Mouse (Mus musculus) right cerebral cortex, postnatal 25 days (tissue): ENCODE data around the gene Rpap1.

Source experiments
- DNase-seq: peaks from one replicate; pipeline ENCODE4 v3.0.0; 2022

The Rpap1 gene

GRCm38 (mm10) chr2:119798246-119798927, 11.1 kb upstream of the Rpap1 start:
- peak; percentile 45 for DNase-seq

GRCm38 (mm10) chr2:119797279-119797783, 10.0 kb upstream of the Rpap1 start, which contains the start of gene Tyro3:
Gene Tyro3, plus strand, starts transcription at chr2:119797733.
- peak; percentile 51 for DNase-seq

GRCm38 (mm10) chr2:119789996-119790395, 2.7 kb upstream of the Rpap1 start:
- DNase-seq = no peak

GRCm38 (mm10) chr2:119767246-119767645, 20.1 kb downstream of the Rpap1 start:
- no peak for DNase-seq

- no peak for DNase-seq
Measured at GRCm38 (mm10) chr2:119763924-119764323, 23.4 kb downstream of the Rpap1 start.

GRCm38 (mm10) chr2:119762276-119762675, 25.1 kb downstream of the Rpap1 start:
- DNase-seq = no peak

GRCm38 (mm10) chr2:119760251-119760650, 27.1 kb downstream of the Rpap1 start, which contains the start of gene Ltk:
Gene Ltk, minus strand, starts transcription at chr2:119760431.
- DNase-seq = no peak

- no peak for DNase-seq
Measured at GRCm38 (mm10) chr2:119758844-119759835, 28.2 kb downstream of the Rpap1 start.

GRCm38 (mm10) chr2:119758101-119758843, 29.1 kb downstream of the Rpap1 start:
- DNase-seq = peak; percentile 55

GRCm38 (mm10) chr2:119757601-119758100, 29.7 kb downstream of the Rpap1 start:
- no peak for DNase-seq

GRCm38 (mm10) chr2:119749260-119749659, 38.1 kb downstream of the Rpap1 start:
- DNase-seq = no peak

- DNase-seq = peak; percentile 67
Measured at GRCm38 (mm10) chr2:119747554-119747953, 39.8 kb downstream of the Rpap1 start.

- DNase-seq = no peak
Measured at GRCm38 (mm10) chr2:119745281-119745680, 42.1 kb downstream of the Rpap1 start.

GRCm38 (mm10) chr2:119744163-119745111, 42.9 kb downstream of the Rpap1 start:
- no peak for DNase-seq

GRCm38 (mm10) chr2:119743808-119744162, 43.6 kb downstream of the Rpap1 start:
- DNase-seq = no peak

- peak; percentile 83 for DNase-seq
Measured at GRCm38 (mm10) chr2:119743176-119743807, 44.0 kb downstream of the Rpap1 start.

- peak; percentile 61 for DNase-seq
Measured at GRCm38 (mm10) chr2:119742461-119743175, 44.7 kb downstream of the Rpap1 start.

GRCm38 (mm10) chr2:119741581-119742411, 45.5 kb downstream of the Rpap1 start, which contains the start of gene Itpka:
Gene Itpka, plus strand, starts transcription at chr2:119742337.
- peak; percentile 63 for DNase-seq

GRCm38 (mm10) chr2:119740567-119740966, 46.8 kb downstream of the Rpap1 start:
- DNase-seq = no peak
